Mouse (Mus musculus): ENCODE data around the gene Uhrf1.

DNA sequence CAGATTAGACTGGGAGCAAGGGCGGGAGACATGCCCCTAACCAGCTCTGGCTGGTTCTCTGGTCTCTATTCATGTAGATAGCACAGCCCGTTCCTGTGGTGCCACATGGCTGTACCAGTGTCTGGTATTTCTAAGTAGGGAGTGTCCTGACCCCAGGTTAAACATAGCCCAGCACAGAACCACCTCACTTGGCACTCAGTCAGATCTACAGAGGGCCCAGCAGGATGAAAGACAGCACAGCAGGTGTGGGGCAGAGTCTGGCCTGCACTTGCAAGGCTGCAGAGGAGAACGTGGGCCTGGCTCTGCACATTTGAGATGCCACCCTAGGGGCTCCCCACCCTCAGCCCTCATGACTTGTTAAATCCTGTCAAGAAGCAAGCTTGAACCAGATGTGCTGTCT, 42.0 kb upstream of the Uhrf1 start:
- TF ChIP-seq POLR2A (IDR thresholded peaks at IDR 0.05; ENCODE audit: borderline replicate concordance, low read depth, low read length), result no peak
- no peak for TF ChIP-seq CTCF (IDR thresholded peaks at IDR 0.05; ENCODE audit: low read depth, low read length)
